Mouse (Mus musculus) ovary, adult 18-20 months (tissue): ENCODE results near the gene Mindy1.

Source experiments
- DNase-seq: peaks from one replicate; pipeline ENCODE4 v3.0.0; 2022; ENCODE audit warnings: low spot score, mixed read lengths

Gene Mindy1

GRCm38 (mm10) chr3:95281216-95282126 is at the start of gene Mindy1, which contains the start of gene Prune1:
Mindy1 (plus strand) TSS chr3:95281345.
Prune1 (minus strand) TSS chr3:95282076.
- peak; percentile 98 for DNase-seq

- peak; percentile 77 for DNase-seq
Measured at GRCm38 (mm10) chr3:95232771-95233170, 48.4 kb upstream of the Mindy1 start.

- DNase-seq: no peak
Measured at GRCm38 (mm10) chr3:95233303-95233980, 47.7 kb upstream of the Mindy1 start.

- DNase-seq: no peak
Measured at GRCm38 (mm10) chr3:95235386-95236301, 45.5 kb upstream of the Mindy1 start.

- DNase-seq: no peak
Measured at GRCm38 (mm10) chr3:95237541-95238099, 43.5 kb upstream of the Mindy1 start.

GRCm38 (mm10) chr3:95239022-95239421 is 42.1 kb upstream of the Mindy1 start:
- no peak for DNase-seq

- no peak for DNase-seq
Measured at GRCm38 (mm10) chr3:95239971-95240370, 41.2 kb upstream of the Mindy1 start.

- no peak for DNase-seq
Measured at GRCm38 (mm10) chr3:95240900-95241299, 40.2 kb upstream of the Mindy1 start.

GRCm38 (mm10) chr3:95241498-95241897 is 39.6 kb upstream of the Mindy1 start, which contains the start of gene Gm128:
Gm128 (minus strand) TSS chr3:95241598.
- DNase-seq: no peak

- no peak for DNase-seq
Measured at GRCm38 (mm10) chr3:95243086-95243485, 38.1 kb upstream of the Mindy1 start.

- peak; percentile 66 for DNase-seq
Measured at GRCm38 (mm10) chr3:95246465-95247231, 34.5 kb upstream of the Mindy1 start.

- DNase-seq: no peak
Measured at GRCm38 (mm10) chr3:95247660-95248336, 33.3 kb upstream of the Mindy1 start.

- DNase-seq: no peak
Measured at GRCm38 (mm10) chr3:95250361-95250760, 30.8 kb upstream of the Mindy1 start.

- no peak for DNase-seq
Measured at GRCm38 (mm10) chr3:95250783-95251424, 30.2 kb upstream of the Mindy1 start, which contains the start of gene Bnipl. Bnipl (minus strand) TSS chr3:95251193.

GRCm38 (mm10) chr3:95256931-95257330 is 24.2 kb upstream of the Mindy1 start:
- DNase-seq: no peak

- DNase-seq: no peak
Measured at GRCm38 (mm10) chr3:95261975-95262374, 19.2 kb upstream of the Mindy1 start.

GRCm38 (mm10) chr3:95263089-95263739 is 17.9 kb upstream of the Mindy1 start:
- DNase-seq: no peak

- no peak for DNase-seq
Measured at GRCm38 (mm10) chr3:95264724-95265123, 16.4 kb upstream of the Mindy1 start.

- no peak for DNase-seq
Measured at GRCm38 (mm10) chr3:95266052-95266451, 15.1 kb upstream of the Mindy1 start.
